Mouse (Mus musculus): ENCODE measurements around the gene Sdk1.

Sdk1 gene

DNA sequence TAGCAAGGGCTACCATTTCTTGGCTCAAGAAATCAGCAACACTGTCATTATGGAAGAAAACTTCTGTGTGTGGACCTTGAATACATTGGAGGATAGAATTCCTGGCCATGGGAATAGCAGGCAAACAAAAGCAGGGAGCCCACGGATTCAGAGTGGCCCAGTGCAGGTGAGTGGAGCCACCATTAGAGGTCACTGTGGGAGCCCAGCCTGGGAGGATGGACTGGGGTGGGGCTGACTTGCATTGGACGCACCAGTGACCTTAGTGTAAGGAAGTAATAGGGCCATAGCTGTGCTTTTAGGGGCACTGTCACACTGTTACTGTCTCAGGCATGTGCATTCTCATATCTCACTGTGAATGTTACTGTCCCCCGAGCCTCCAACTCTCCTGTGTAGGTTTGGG, 1001.3 kb downstream of the Sdk1 start:
- DNase-seq (ENCODE audit: low spot score in 2 of 2) = no peak

DNA sequence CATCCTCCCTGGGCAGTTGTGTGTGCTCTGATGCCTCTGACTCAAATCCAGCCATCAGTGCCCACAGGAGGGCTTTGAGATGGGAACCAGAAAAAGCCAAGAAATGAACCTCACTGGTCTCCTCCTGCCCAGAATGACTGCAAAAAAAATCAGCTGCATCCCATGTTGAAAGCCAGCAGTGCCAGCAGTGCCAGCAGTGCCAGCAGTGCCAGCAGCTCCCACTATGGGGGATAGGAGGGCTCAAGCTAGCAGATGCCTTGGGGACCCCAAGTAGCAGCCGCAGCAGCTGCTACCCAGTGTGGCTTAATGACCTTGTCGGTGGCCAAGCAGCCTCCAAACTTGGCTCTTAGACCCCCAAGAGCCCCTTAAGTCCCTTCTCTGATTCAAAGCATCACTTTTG, 1001.8 kb downstream of the Sdk1 start:
- no peak for DNase-seq (ENCODE audit: low spot score in 2 of 2)

DNA sequence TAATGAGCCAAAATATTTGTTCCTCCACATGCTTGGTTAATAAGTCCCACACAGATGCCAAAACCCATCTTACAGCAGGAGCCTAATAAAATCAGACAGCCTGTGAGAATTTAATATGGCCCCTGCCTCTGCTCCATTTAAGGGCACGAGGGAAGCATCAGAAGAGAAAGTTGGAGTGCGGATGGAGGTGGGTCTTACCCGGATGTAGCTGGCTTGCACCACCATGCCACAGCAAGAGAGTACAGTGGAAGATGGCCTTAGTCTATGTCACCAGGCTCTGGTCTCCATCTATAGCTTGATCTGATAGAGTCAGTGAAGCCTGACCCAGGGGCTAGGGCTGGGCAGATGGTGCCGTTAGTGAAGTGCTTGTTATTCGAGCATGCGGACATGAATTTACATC, 1014.9 kb downstream of the Sdk1 start:
- no peak for DNase-seq (ENCODE audit: low spot score in 2 of 2)

DNA sequence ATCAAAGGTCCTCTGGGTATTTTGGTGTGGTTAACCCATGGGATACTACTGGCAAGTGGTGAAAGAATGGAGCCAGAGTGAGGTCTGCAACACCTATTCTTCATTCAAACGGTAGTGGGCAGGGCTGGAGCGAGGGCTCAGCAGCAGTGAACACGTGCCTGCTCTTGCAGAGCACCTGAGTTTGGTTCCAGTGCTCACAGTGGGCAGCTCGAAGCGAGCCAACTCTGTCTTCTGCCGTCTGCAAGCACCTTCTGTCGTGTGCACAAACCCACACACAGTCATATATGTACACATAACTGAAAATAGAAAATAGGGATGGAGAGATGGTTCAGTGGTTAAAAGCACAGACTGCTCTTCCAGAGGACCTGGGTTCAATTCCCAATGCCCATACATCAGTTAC, 1017.4 kb downstream of the Sdk1 start:
- no peak for DNase-seq (ENCODE audit: low spot score in 2 of 2)

DNA sequence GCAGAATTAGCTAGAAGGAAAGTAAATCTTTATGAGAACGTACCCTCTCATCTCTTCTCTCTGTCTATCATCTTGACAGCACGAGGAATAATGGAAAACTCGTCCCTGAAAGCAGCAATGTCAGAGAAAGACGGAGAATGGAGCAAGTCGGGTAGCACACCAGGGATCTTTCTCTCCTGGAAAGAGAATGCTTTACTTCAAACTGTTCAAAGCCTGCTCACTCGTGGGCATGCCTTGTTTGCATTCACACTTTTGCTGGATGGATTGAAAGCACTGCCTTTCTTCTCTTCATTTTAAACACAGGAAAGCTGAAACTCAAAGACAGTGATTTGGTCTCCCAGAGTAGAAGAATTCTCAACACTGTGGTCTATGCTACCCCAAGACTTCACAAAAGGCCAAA, 1020.8 kb downstream of the Sdk1 start:
- no peak for DNase-seq (ENCODE audit: low spot score in 2 of 2)

Data from urinary bladder, postnatal 36 days (tissue).